ENCODE assay signal across 28 mouse cellular contexts in the genomic region with DNA sequence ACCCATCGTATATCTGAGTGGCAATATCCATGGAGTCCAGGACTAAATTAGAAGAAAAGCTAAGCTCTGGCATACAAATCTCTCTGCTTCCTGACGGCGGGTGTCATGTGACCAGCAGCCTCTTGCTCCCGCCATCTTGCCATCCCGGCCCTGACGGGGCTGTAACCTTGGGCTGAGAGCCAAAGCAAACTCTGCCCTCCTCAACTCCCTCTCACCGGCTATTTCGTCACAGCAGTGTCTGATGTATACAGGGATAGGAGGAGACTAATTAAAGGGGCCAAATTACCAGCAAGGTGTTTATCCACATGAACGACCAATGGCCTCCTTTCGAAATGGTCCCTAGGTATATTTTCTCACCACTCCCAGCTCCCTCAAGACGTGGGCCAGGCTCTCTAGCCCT. TPM values are rescaled to one million over a fixed set of nuclear protein-coding genes. Genes with fewer than 3 reads are reported as not detected.
DNase-seq lines count a peak whose midpoint lies in the region; ATAC-seq and TF ChIP-seq lines count a peak whose summit lies in the region.
"Had no signal": no experiment of that assay in that cellular context is flagged by ENCODE, and none has a peak within 500 bp of the region (broad histone marks: within the 10 kb centered on the region; RNA-seq: fewer than 3 reads in every experiment).

No protein-coding gene starts in this region.

- no peaks in the 10 kb centered on the region for H3K9me3 ChIP-seq in intestine, embryonic 15.5 days
- H3K9me3 ChIP-seq in intestine, postnatal 0 days (ENCODE audit: control insufficient read depth) = no peaks in the 10 kb centered on the region
- H3K9me3 ChIP-seq in intestine, embryonic 16.5 days (ENCODE audit: control insufficient read depth, low read length) = no peaks in the 10 kb centered on the region
- H3K9me3 ChIP-seq: forebrain, embryonic 15.5 days; hindbrain, embryonic 12.5 days; kidney, embryonic 15.5 days; limb, embryonic 13.5 days; liver, embryonic 13.5 days had no signal

- H3K36me3 ChIP-seq in intestine, embryonic 15.5 days = no peaks in the 10 kb centered on the region
- no peaks in the 10 kb centered on the region for H3K36me3 ChIP-seq in intestine, postnatal 0 days (ENCODE audit: control insufficient read depth, insufficient read depth)
- H3K36me3 ChIP-seq in intestine, embryonic 16.5 days (ENCODE audit: control insufficient read depth, insufficient read depth, low read length) = no peaks in the 10 kb centered on the region
- H3K36me3 ChIP-seq: forebrain, embryonic 15.5 days; hindbrain, embryonic 12.5 days; kidney, embryonic 15.5 days; limb, embryonic 13.5 days; liver, embryonic 13.5 days had no signal

- no peaks in the 10 kb centered on the region for H3K4me1 ChIP-seq in intestine, embryonic 15.5 days (replicated peaks)
- H3K4me1 ChIP-seq in intestine, postnatal 0 days (replicated peaks; ENCODE audit: control insufficient read depth, insufficient read depth, low read length) = no peaks in the 10 kb centered on the region
- no peaks in the 10 kb centered on the region for H3K4me1 ChIP-seq in intestine, embryonic 16.5 days (ENCODE audit: control insufficient read depth, insufficient read depth, low read length)
- H3K4me1 ChIP-seq: forebrain, embryonic 15.5 days; liver, embryonic 13.5 days had no signal

- 0 out of 2 replicates have a peak, but pooled peaks have one; percentile 48 for ATAC-seq in intestine, embryonic 15.5 days
- ATAC-seq in intestine, postnatal 0 days = no peak
- ATAC-seq in intestine, embryonic 16.5 days = peak; percentile 60
- ATAC-seq: forebrain, embryonic 15.5 days; hindbrain, postnatal 0 days had no signal

- no peaks in the 10 kb centered on the region for H3K27me3 ChIP-seq in intestine, embryonic 15.5 days (replicated peaks)
- no peaks in the 10 kb centered on the region for H3K27me3 ChIP-seq in intestine, postnatal 0 days (replicated peaks; ENCODE audit: control insufficient read depth, insufficient read depth, low read length)
- H3K27me3 ChIP-seq in intestine, embryonic 16.5 days (replicated peaks; ENCODE audit: control insufficient read depth, insufficient read depth, low read length) = no peaks in the 10 kb centered on the region
- H3K27me3 ChIP-seq: forebrain, embryonic 15.5 days; hindbrain, embryonic 12.5 days; kidney, embryonic 15.5 days; limb, embryonic 13.5 days; liver, embryonic 13.5 days had no signal

- H3K4me3 ChIP-seq in intestine, embryonic 15.5 days (replicated peaks) = no peak overlapping the region
- no peak overlapping the region for H3K4me3 ChIP-seq in intestine, postnatal 0 days (ENCODE audit: low read depth, low read length)
- H3K4me3 ChIP-seq in intestine, embryonic 16.5 days (ENCODE audit: low read length) = no peak overlapping the region
- H3K4me3 ChIP-seq: forebrain, embryonic 15.5 days; gastrocnemius, adult 2 months; hindbrain, embryonic 12.5 days; kidney, embryonic 15.5 days; limb, embryonic 13.5 days; liver, embryonic 13.5 days had no signal

- no peak overlapping the region for H3K9ac ChIP-seq in intestine, embryonic 15.5 days
- no peak overlapping the region for H3K9ac ChIP-seq in intestine, postnatal 0 days (ENCODE audit: low read depth, low read length)
- H3K9ac ChIP-seq in intestine, embryonic 16.5 days (ENCODE audit: low read depth, low read length) = no peak overlapping the region
- H3K9ac ChIP-seq: forebrain, embryonic 15.5 days; hindbrain, embryonic 12.5 days; kidney, embryonic 15.5 days; limb, embryonic 13.5 days; liver, embryonic 13.5 days had no signal

- no peak overlapping the region for H3K27ac ChIP-seq in intestine, embryonic 15.5 days
- H3K27ac ChIP-seq in intestine, postnatal 0 days (ENCODE audit: low read depth, low read length) = no peak overlapping the region
- no peak overlapping the region for H3K27ac ChIP-seq in intestine, embryonic 16.5 days (ENCODE audit: low read length)
- H3K27ac ChIP-seq: forebrain, embryonic 15.5 days; gastrocnemius, adult 2 months; hindbrain, embryonic 12.5 days; hindbrain, postnatal 0 days; kidney, embryonic 15.5 days; limb, embryonic 13.5 days; liver, embryonic 13.5 days had no signal

- WGBS in intestine, embryonic 15.5 days = 84% methylated on average over 11 of the region's 11 CpGs
- 68% methylated on average over 11 of the region's 11 CpGs for WGBS in intestine, postnatal 0 days
- 77% methylated on average over 11 of the region's 11 CpGs for WGBS in intestine, embryonic 16.5 days

- peak; percentile 11 for DNase-seq in 416B (ENCODE audit: low read depth)
- peak; percentile 48 for DNase-seq in lung, postnatal 36 days
- no peak for DNase-seq in MN1 (ENCODE audit: low spot score)
- DNase-seq in layer of hippocampus, adult 8-10 months (ENCODE audit: low spot score in 2 of 2) = no peak
- DNase-seq: B cell, adult 2 months; cerebellum, adult 11 months; cerebellum, adult 9-10 months; cerebellum, postnatal 36 days; gastrocnemius, adult 2 months; gastrocnemius, postnatal 36 days; heart, adult 18-20 months; heart, postnatal 36 days; kidney, adult 11 months; kidney, postnatal 25 days; liver, embryonic 13.5 days; midbrain, embryonic 14.5 days; retina, postnatal 1 day; right cerebral cortex, postnatal 14 days; thymus, postnatal 4 days had no signal

- no peak for TF ChIP-seq CTCF in intestine, postnatal 0 days (IDR thresholded peaks at IDR 0.05; ENCODE audit: low read depth)

- no peak overlapping the region for H3K4me2 ChIP-seq in intestine, embryonic 15.5 days (replicated peaks)
- H3K4me2 ChIP-seq in intestine, postnatal 0 days (replicated peaks; ENCODE audit: low read depth) = no peak overlapping the region
- no peak overlapping the region for H3K4me2 ChIP-seq in intestine, embryonic 16.5 days (ENCODE audit: low read depth, low read length)
- H3K4me2 ChIP-seq: forebrain, embryonic 15.5 days; heart, embryonic 11.5 days; hindbrain, embryonic 12.5 days; kidney, embryonic 15.5 days; limb, embryonic 13.5 days; liver, embryonic 13.5 days had no signal

RNA-seq across cellular contexts. Expression of a gene that starts 43.3 kb away (rescaled TPM):
- polyA plus RNA-seq in intestine, embryonic 15.5 days (2015; fragmentation: Nextera tagmentation; extraction: Ambion mirVana) = 34.9 and 38.3 TPM in 2 replicates
- 15.9 and 19.4 TPM in 2 replicates for polyA plus RNA-seq in intestine, postnatal 0 days (2015; fragmentation: Nextera tagmentation; extraction: Ambion mirVana)
- 31.5 and 37.6 TPM in 2 replicates for polyA plus RNA-seq in intestine, embryonic 16.5 days (2015; fragmentation: Nextera tagmentation; extraction: Ambion mirVana)
- 10 to 100 TPM; 60.9 to 67.0 (median 63.6) TPM for total RNA-seq in layer of hippocampus, adult 8-10 months (2022)

Comparison
In these comparisons a context has a peak if more than half of its experiments do, and no peak if none do; other contexts are left out.
1. DNase-seq: peak in 416B (single experiment) and lung, postnatal 36 days (single experiment); none in MN1 (single experiment) and layer of hippocampus, adult 8-10 months (0 of 2).